ENCODE assay signal across 24 mouse cellular contexts in genomic region chr5:24991575-24991974, GRCm38 (mm10).
"Had no signal": no experiment of that assay in that cellular context is flagged by ENCODE, and none has a peak within 500 bp of the region (broad histone marks: within the 10 kb centered on the region; RNA-seq: fewer than 3 reads in every experiment).

No protein-coding gene starts in this region.

- H3K27ac ChIP-seq: heart, adult 2 months; hindbrain, embryonic 13.5 days; hindbrain, embryonic 15.5 days; hindbrain, postnatal 0 days; kidney, embryonic 15.5 days; kidney, postnatal 0 days; limb, embryonic 13.5 days; limb, embryonic 15.5 days; liver, embryonic 12.5 days; liver, embryonic 14.5 days had no signal

- H3K4me3 ChIP-seq: heart, adult 2 months; heart, embryonic 12.5 days; hindbrain, embryonic 13.5 days; hindbrain, embryonic 15.5 days; kidney, embryonic 15.5 days; limb, embryonic 13.5 days; limb, embryonic 15.5 days; liver, embryonic 12.5 days had no signal

- DNase-seq: gastrocnemius, postnatal 14 days; gastrocnemius, postnatal 36 days; heart, adult 11 months; heart, adult 2 months; heart, postnatal 14 days; heart, postnatal 36 days; kidney, adult 11 months; kidney, adult 2 months; kidney, adult 9 months; kidney, postnatal 14 days; kidney, postnatal 36 days; layer of hippocampus, adult 9-11 months; layer of hippocampus, postnatal 36 days; left cerebral cortex, postnatal 4 days had no signal
